Mouse (Mus musculus): ENCODE data around the gene Mast4. TPM values are rescaled to one million over a fixed set of nuclear protein-coding genes. Genes with fewer than 3 reads are reported as not detected.
A peak's percentile ranks its signal among the peaks of the same experiment; 100 is the strongest.

Mast4 gene
- polyA plus RNA-seq, 1 experiment from 2014 or later: 19.5 TPM

DNA sequence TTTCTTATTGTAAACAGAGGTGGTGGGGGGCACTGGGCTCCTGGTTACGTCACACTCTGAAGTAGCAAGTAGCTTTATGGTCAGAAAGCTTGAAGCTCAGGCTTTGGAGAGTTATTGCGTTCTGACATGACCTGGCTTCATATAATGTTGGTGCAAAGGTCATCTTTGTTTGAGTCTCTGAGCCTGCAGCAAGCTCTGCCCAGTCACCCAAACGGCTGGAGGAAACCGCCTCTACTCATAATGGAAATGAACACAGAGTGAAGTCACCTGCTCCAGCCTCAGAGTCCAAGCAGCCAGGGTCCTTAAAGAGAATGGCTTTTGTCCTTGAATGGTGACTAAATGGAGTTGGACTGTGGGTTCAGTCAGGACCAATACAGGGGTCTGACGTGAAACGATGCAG lies 529.1 kb downstream of the Mast4 start:
- no peak overlapping the region for H3K4me3 ChIP-seq (ENCODE audit: low read depth, low read length)
- ATAC-seq (ENCODE audit: insufficient read depth, low FRiP score, low TSS enrichment) (no peak), DNase-seq (ENCODE audit: low spot score) (no peak)
- 81% methylated on average over 6 of the region's 6 CpGs for WGBS
- H3K4me1 ChIP-seq (ENCODE audit: control insufficient read depth, insufficient read depth, low read length): peaks cover 3% of the 10 kb centered on the region; the same call in 1 of the 2 replicates
- H3K4me2 ChIP-seq (ENCODE audit: low read depth): no peak overlapping the region
- H3K9me3 ChIP-seq (ENCODE audit: control insufficient read depth, low read length): no peaks in the 10 kb centered on the region
- H3K27me3 ChIP-seq (ENCODE audit: control insufficient read depth, insufficient read depth, low read length): no peaks in the 10 kb centered on the region
- no peaks in the 10 kb centered on the region for H3K36me3 ChIP-seq (ENCODE audit: control insufficient read depth, insufficient read depth, low read length)
- H3K27ac ChIP-seq (ENCODE audit: low read depth, low read length): no peak overlapping the region
- H3K9ac ChIP-seq (ENCODE audit: low read length): no peak overlapping the region

DNA sequence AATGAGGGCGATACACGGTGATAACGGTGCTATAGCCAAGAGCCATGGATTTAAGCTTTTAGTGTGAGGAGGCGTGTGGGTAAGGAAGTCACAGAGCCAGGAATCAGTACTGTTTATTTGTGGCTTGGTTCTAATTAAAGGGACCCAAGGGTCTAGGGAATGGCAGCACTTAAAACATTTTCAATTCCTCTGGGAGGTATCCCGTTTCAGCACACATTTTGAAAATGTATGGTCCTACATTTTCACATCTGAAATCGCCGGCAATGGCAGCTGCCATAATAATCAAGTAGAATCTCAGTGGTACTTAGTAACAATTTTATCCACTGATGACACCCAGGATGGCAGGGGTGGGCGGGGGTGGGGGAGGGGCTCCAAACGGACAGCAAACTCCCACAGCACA lies 531.1 kb downstream of the Mast4 start:
- Histone ChIP-seq H3K36me3 (ENCODE audit: control insufficient read depth, insufficient read depth, low read length) (no peaks in the 10 kb centered on the region), H3K9me3 (ENCODE audit: control insufficient read depth, low read length) (no peaks in the 10 kb centered on the region), H3K4me2 (ENCODE audit: low read depth) (no peak overlapping the region), H3K9ac (ENCODE audit: low read length) (no peak overlapping the region), H3K27ac (ENCODE audit: low read depth, low read length) (no peak overlapping the region), H3K4me1 (ENCODE audit: control insufficient read depth, insufficient read depth, low read length) (peaks cover 3% of the 10 kb centered on the region; the same call in 1 of the 2 replicates), H3K27me3 (ENCODE audit: control insufficient read depth, insufficient read depth, low read length) (no peaks in the 10 kb centered on the region), H3K4me3 (ENCODE audit: low read depth, low read length) (no peak overlapping the region)
- DNase-seq (ENCODE audit: low spot score) (no peak), ATAC-seq (ENCODE audit: insufficient read depth, low FRiP score, low TSS enrichment) (no peak)
- WGBS: 67% methylated on average over 9 of the region's 9 CpGs

DNA sequence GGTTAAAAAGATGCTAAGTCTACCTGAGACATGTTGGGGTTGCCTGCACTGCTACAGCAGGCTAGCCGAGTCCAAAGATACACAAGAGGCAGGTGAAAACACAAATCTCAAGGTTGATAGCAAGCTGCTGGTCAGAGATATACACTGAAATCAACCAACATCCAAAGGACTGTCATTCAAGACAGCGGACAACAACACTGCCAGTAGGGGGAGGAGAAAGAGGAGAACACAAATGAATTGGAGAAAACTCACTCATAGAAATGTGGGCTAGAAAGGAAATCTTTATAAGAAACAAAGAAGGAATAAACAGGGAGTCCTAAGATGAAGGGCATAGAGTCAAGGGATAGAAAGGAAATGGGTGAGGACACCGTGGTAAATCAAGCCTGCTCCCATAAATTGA lies 542.1 kb downstream of the Mast4 start:
- no peaks in the 10 kb centered on the region for H3K27me3 ChIP-seq (ENCODE audit: control insufficient read depth, insufficient read depth, low read length)
- 88% methylated on average over 3 of the region's 3 CpGs for WGBS
- no peaks in the 10 kb centered on the region for H3K36me3 ChIP-seq (ENCODE audit: control insufficient read depth, insufficient read depth, low read length)
- H3K4me3 ChIP-seq (ENCODE audit: low read depth, low read length): no peak overlapping the region
- H3K27ac ChIP-seq (ENCODE audit: low read depth, low read length): no peak overlapping the region
- no peak overlapping the region for H3K9ac ChIP-seq (ENCODE audit: low read length)
- no peak for ATAC-seq (ENCODE audit: insufficient read depth, low FRiP score, low TSS enrichment)
- no peak for DNase-seq (ENCODE audit: low spot score)
- no peaks in the 10 kb centered on the region for H3K9me3 ChIP-seq (ENCODE audit: control insufficient read depth, low read length)
- H3K4me1 ChIP-seq (ENCODE audit: control insufficient read depth, insufficient read depth, low read length): no peaks in the 10 kb centered on the region
- no peak overlapping the region for H3K4me2 ChIP-seq (ENCODE audit: low read depth)

DNA sequence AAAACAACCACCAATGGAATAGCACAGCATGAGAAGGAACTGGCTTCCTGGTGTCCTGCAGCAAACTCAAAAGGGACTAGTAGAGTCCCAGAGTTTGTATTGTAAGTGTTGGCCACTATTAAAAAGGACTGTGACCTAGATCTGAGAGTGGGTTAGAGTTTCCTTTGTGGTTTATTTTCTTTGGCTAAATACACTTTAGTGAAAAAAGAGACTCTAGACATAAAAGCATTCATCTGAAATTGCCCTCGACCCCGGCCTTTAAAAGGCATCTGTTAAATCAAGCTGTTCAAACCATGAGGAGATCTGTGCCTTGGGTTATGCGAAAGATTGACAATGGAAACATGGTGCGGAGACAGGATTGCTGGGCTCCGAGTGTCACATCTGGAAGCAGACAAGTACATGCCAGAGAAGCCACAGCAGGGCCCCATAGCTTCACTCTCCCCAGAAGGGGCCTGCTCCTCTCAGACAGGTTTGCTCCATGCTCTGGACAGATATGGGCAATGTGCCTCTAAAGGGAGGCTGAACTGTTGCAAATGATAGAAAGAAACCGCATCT lies 543.6 kb downstream of the Mast4 start:
- H3K9me3 ChIP-seq (ENCODE audit: control insufficient read depth, low read length): no peaks in the 10 kb centered on the region
- H3K9ac ChIP-seq (ENCODE audit: low read length): no peak overlapping the region
- no peaks in the 10 kb centered on the region for H3K4me1 ChIP-seq (ENCODE audit: control insufficient read depth, insufficient read depth, low read length)
- no peak overlapping the region for H3K4me3 ChIP-seq (ENCODE audit: low read depth, low read length)
- DNase-seq (ENCODE audit: low spot score) (peak; percentile 20), ATAC-seq (ENCODE audit: insufficient read depth, low FRiP score, low TSS enrichment) (no peak)
- H3K27ac ChIP-seq (ENCODE audit: low read depth, low read length): no peak overlapping the region
- WGBS: 48% methylated on average over 6 of the region's 6 CpGs
- H3K36me3 ChIP-seq (ENCODE audit: control insufficient read depth, insufficient read depth, low read length): no peaks in the 10 kb centered on the region
- H3K4me2 ChIP-seq (ENCODE audit: low read depth): no peak overlapping the region
- no peaks in the 10 kb centered on the region for H3K27me3 ChIP-seq (ENCODE audit: control insufficient read depth, insufficient read depth, low read length)

DNA sequence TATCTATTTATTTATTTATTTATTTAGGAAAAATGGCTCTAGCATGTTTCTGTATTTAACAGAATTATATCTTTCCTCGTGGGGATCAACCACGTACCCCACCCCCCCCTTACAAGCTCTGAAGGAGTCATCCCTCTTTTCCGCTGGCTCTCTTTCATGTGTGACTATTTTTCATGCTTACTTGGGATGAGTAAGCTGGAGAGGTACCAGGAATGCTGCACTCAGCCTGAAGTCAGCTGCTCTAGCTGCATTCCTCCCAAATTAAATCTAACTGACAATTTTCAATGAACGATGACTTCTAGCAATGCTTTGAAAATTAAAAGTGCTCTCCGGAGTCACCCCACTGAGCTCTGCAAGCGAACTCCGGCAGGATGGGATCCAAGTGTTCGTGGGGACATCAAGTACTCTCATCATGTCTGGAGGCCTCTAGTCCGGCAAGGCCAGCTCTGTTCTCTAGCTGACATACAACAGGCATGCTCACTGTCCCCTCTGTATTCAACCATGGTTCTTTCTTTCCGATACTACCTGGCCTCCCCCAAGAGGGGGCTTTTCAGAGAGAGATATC lies 547.5 kb downstream of the Mast4 start:
- DNase-seq (ENCODE audit: low spot score) (no peak), ATAC-seq (ENCODE audit: insufficient read depth, low FRiP score, low TSS enrichment) (no peak)
- Histone ChIP-seq H3K27ac (ENCODE audit: low read depth, low read length) (no peak overlapping the region), H3K4me3 (ENCODE audit: low read depth, low read length) (no peak overlapping the region), H3K9me3 (ENCODE audit: control insufficient read depth, low read length) (no peaks in the 10 kb centered on the region), H3K4me2 (ENCODE audit: low read depth) (no peak overlapping the region), H3K4me1 (ENCODE audit: control insufficient read depth, insufficient read depth, low read length) (no peaks in the 10 kb centered on the region), H3K9ac (ENCODE audit: low read length) (no peak overlapping the region), H3K36me3 (ENCODE audit: control insufficient read depth, insufficient read depth, low read length) (no peaks in the 10 kb centered on the region), H3K27me3 (ENCODE audit: control insufficient read depth, insufficient read depth, low read length) (no peaks in the 10 kb centered on the region)
- WGBS: 90% methylated on average over 10 of the region's 10 CpGs

DNA sequence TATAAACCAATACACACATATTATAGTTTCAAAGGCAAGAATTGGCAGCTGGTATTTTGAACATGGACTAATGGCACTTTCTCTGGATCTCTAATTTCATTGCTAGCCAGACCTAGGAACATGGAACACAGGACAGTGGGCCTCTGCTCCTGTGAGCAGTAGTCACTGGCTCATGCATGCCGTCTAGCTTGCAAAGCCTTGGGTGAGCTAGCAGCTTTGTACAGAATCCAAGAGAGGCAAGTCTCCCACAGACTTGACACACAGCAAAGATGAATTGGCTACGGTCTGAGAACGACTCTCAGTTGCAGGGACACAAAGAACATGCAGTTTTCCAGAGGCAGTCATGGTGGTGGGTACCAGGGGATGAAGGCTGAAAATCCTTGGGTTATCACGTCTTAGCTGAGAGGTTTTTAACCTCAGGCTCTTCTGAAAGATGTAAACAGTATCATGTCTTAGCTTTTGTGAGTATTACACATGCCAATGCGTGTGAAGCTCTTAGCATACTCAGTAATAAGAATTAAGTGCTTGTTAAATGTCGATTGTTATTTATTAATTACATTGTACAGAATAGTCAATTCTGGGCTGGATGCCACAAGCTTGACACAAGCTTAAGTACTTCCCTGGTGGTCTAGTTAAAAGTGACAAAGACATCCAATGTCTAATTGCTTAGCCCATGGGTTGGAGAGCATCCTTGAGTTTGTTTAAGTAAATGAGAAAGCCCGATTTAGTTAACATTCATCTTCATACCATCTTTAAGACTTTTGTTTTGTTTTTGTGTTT lies 550.6 kb downstream of the Mast4 start:
- Histone ChIP-seq H3K4me2 (ENCODE audit: low read depth) (no peak overlapping the region), H3K9ac (ENCODE audit: low read length) (no peak overlapping the region), H3K9me3 (ENCODE audit: control insufficient read depth, low read length) (no peaks in the 10 kb centered on the region), H3K27me3 (ENCODE audit: control insufficient read depth, insufficient read depth, low read length) (no peaks in the 10 kb centered on the region), H3K4me3 (ENCODE audit: low read depth, low read length) (no peak overlapping the region), H3K27ac (ENCODE audit: low read depth, low read length) (no peak overlapping the region), H3K36me3 (ENCODE audit: control insufficient read depth, insufficient read depth, low read length) (no peaks in the 10 kb centered on the region), H3K4me1 (ENCODE audit: control insufficient read depth, insufficient read depth, low read length) (no peaks in the 10 kb centered on the region)
- no peak for ATAC-seq (ENCODE audit: insufficient read depth, low FRiP score, low TSS enrichment)
- DNase-seq (ENCODE audit: low spot score): no peak
- 80% methylated on average over 7 of the region's 7 CpGs for WGBS

DNA sequence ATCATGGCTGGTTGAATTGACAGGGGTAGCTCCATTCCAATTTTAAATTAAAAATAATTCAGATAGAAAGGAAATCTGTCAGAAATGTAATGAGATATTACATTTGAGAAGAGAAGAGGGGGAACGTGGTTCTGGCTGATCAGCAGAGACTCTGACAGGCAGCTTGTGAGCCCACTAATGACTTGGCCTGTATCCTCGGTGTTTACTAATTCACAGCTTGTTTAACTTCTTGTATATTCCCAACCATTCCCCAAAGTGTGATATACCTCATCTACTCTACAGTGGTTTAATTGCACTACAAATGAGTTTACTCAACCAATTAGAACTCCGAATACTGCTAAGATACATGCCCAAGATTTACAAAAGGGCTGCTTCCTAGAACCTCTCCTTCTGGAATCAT lies 555.0 kb downstream of the Mast4 start:
- H3K27me3 ChIP-seq (ENCODE audit: control insufficient read depth, insufficient read depth, low read length): no peaks in the 10 kb centered on the region
- H3K9me3 ChIP-seq (ENCODE audit: control insufficient read depth, low read length): no peaks in the 10 kb centered on the region
- 91% methylated on average over 3 of the region's 3 CpGs for WGBS
- H3K4me1 ChIP-seq (ENCODE audit: control insufficient read depth, insufficient read depth, low read length): peaks cover 4% of the 10 kb centered on the region; the same call in 1 of the 2 replicates
- H3K9ac ChIP-seq (ENCODE audit: low read length): no peak overlapping the region
- no peak overlapping the region for H3K27ac ChIP-seq (ENCODE audit: low read depth, low read length)
- H3K4me2 ChIP-seq (ENCODE audit: low read depth): no peak overlapping the region
- H3K36me3 ChIP-seq (ENCODE audit: control insufficient read depth, insufficient read depth, low read length): no peaks in the 10 kb centered on the region
- DNase-seq (ENCODE audit: low spot score) (no peak), ATAC-seq (ENCODE audit: insufficient read depth, low FRiP score, low TSS enrichment) (no peak)
- no peak overlapping the region for H3K4me3 ChIP-seq (ENCODE audit: low read depth, low read length)

DNA sequence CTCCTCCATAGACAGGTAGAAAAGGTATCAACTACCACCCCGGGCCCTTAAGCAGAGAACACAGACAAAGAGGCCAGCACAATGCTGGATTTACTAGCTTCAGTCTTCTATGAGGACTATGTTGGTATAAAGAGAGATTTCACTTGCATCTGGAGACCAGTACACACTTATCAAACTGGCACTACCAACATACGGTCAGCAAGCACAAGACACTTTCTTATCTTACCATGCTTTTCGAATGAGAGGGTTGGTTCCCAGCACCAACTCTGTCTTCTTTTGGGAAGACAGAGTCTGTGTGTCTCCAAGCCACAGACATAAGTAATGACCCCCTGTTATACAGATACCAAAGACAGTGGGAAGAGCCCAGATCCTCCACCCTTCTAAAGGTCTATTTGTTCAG lies 555.4 kb downstream of the Mast4 start:
- no peak for ATAC-seq (ENCODE audit: insufficient read depth, low FRiP score, low TSS enrichment)
- Histone ChIP-seq H3K27me3 (ENCODE audit: control insufficient read depth, insufficient read depth, low read length) (no peaks in the 10 kb centered on the region), H3K4me1 (ENCODE audit: control insufficient read depth, insufficient read depth, low read length) (peaks cover 4% of the 10 kb centered on the region; the same call in 1 of the 2 replicates), H3K9ac (ENCODE audit: low read length) (no peak overlapping the region), H3K27ac (ENCODE audit: low read depth, low read length) (no peak overlapping the region), H3K4me2 (ENCODE audit: low read depth) (no peak overlapping the region), H3K9me3 (ENCODE audit: control insufficient read depth, low read length) (no peaks in the 10 kb centered on the region), H3K4me3 (ENCODE audit: low read depth, low read length) (no peak overlapping the region), H3K36me3 (ENCODE audit: control insufficient read depth, insufficient read depth, low read length) (no peaks in the 10 kb centered on the region)
- no peak for DNase-seq (ENCODE audit: low spot score)
- WGBS: 89% methylated on average over 3 of the region's 3 CpGs

DNA sequence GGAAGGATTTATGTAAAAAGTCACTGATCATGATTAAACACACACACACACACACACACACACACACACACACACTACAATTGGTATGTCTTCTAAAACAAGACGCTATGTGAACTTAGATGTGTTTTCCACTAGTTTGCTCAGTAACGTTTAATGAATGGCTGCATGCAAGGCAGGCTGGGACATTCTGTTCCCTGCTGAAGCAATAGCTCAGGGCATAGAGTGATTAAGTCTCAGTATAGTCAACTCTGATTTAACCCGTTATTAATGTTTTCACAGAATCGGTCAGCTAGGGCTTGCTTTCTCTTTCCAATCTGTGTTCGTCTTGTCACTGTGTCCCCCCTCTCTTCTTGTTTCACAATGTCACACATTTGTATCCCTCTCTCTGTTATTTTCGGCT lies 558.8 kb downstream of the Mast4 start:
- Histone ChIP-seq H3K9me3 (ENCODE audit: control insufficient read depth, low read length) (no peaks in the 10 kb centered on the region), H3K4me2 (ENCODE audit: low read depth) (no peak overlapping the region), H3K4me3 (ENCODE audit: low read depth, low read length) (no peak overlapping the region), H3K36me3 (ENCODE audit: control insufficient read depth, insufficient read depth, low read length) (no peaks in the 10 kb centered on the region), H3K27ac (ENCODE audit: low read depth, low read length) (no peak overlapping the region), H3K4me1 (ENCODE audit: control insufficient read depth, insufficient read depth, low read length) (peaks cover 5% of the 10 kb centered on the region; the same call in 1 of the 2 replicates), H3K27me3 (ENCODE audit: control insufficient read depth, insufficient read depth, low read length) (no peaks in the 10 kb centered on the region), H3K9ac (ENCODE audit: low read length) (no peak overlapping the region)
- WGBS: 82% methylated on average over 6 of the region's 6 CpGs
- ATAC-seq (ENCODE audit: insufficient read depth, low FRiP score, low TSS enrichment): no peak
- no peak for DNase-seq (ENCODE audit: low spot score)
